Mouse (Mus musculus) stomach, embryonic 15.5 days (tissue): ENCODE data around the gene Nxnl2. TPM values are rescaled to one million over a fixed set of nuclear protein-coding genes. Genes with fewer than 3 reads are reported as not detected.

Experiments
- ATAC-seq: fragments of 200-750 bp; cut with Nextera tagmentation; 2 replicates; pipeline ENCODE4 v1.8.0; 2017; ENCODE audit warnings: low read depth, moderate number of reproducible peaks, moderate TSS enrichment; ENCODE audit not compliant: insufficient read depth, low FRiP score
- H3K27ac ChIP-seq: fragments of 300-500 bp; sonication (generic); 2 replicates; pipeline ENCODE4 v1.5.1; 2015; ENCODE audit warnings: mild to moderate bottlenecking, inconsistent platforms
- H3K27me3 ChIP-seq: fragments of 300-500 bp; sonication (generic); replicated peaks from 2 replicates; pipeline ENCODE4 v1.6.1; 2015; ENCODE audit warnings: inconsistent platforms
- H3K36me3 ChIP-seq: fragments of 300-500 bp; sonication (generic); 2 replicates; pipeline ENCODE4 v1.6.1; 2015; ENCODE audit warnings: inconsistent platforms
- H3K4me1 ChIP-seq: fragments of 300-500 bp; sonication (generic); 2 replicates; pipeline ENCODE4 v1.6.1; 2015; ENCODE audit warnings: inconsistent platforms
- H3K4me2 ChIP-seq: fragments of 300-500 bp; sonication (generic); 2 replicates; pipeline ENCODE4 v1.6.1; 2015; ENCODE audit warnings: mild to moderate bottlenecking, inconsistent platforms
- H3K4me3 ChIP-seq: fragments of 300-500 bp; sonication (generic); replicated peaks from 2 replicates; pipeline ENCODE4 v1.5.1; 2015; ENCODE audit warnings: inconsistent platforms
- H3K9ac ChIP-seq: fragments of 300-500 bp; sonication (generic); 2 replicates; pipeline ENCODE4 v1.6.1; 2015; ENCODE audit warnings: inconsistent platforms
- H3K9me3 ChIP-seq: fragments of 300-500 bp; sonication (generic); 2 replicates; pipeline ENCODE4 v1.6.1; 2016; ENCODE audit warnings: inconsistent platforms
- WGBS: fragments of 180-500 bp; shearing (Covaris S2); methylation state at CpG from one replicate; pipeline ENCODE4 v1.1.7; 2015; 5-methylcytosine and 5-hydroxymethylcytosine counted together
- polyA plus RNA-seq: library from polyadenylated mRNA; unstranded; fragments of >200 nt; fragmentation: Nextera tagmentation; extraction: Ambion mirVana; gene quantifications from 2 replicates; pipeline ENCODE4 v1.2.1, GENCODE M21; 2015

Gene Nxnl2
- polyA plus RNA-seq, 1 experiment from 2014 or later = 1.6 TPM

GRCm38 (mm10) chr13:51152966-51153669, 17.7 kb upstream of the Nxnl2 start:
- Histone ChIP-seq H3K4me1 (no peaks in the 10 kb centered on the region), H3K27ac (peak overlapping the region; percentile 65; the same call in 1 of the 2 replicates), H3K9me3 (no peaks in the 10 kb centered on the region), H3K36me3 (peaks cover 15% of the 10 kb centered on the region; the same call in 1 of the 2 replicates), H3K9ac (no peak overlapping the region), H3K27me3 (no peaks in the 10 kb centered on the region), H3K4me3 (no peak overlapping the region), H3K4me2 (no peak overlapping the region)
- ATAC-seq = peak; percentile 86
- 68% methylated on average over 4 of the region's 4 CpGs for WGBS

- no peaks in the 10 kb centered on the region for H3K9me3 ChIP-seq
- ATAC-seq = peak; percentile 24; the same call in 1 of the 2 replicates
- H3K4me1 ChIP-seq = no peaks in the 10 kb centered on the region
- H3K9ac ChIP-seq = no peak overlapping the region
- peaks cover 18% of the 10 kb centered on the region; the same call in 1 of the 2 replicates for H3K36me3 ChIP-seq
- H3K27me3 ChIP-seq = no peaks in the 10 kb centered on the region
- no peak overlapping the region for H3K4me3 ChIP-seq
- no peak overlapping the region for H3K4me2 ChIP-seq
- 63% methylated on average over 4 of the region's 4 CpGs for WGBS
- H3K27ac ChIP-seq = peak overlapping the region; percentile 65
These were observed 17.2 kb upstream of the Nxnl2 start for GRCm38 (mm10) chr13:51153670-51154030.

DNA sequence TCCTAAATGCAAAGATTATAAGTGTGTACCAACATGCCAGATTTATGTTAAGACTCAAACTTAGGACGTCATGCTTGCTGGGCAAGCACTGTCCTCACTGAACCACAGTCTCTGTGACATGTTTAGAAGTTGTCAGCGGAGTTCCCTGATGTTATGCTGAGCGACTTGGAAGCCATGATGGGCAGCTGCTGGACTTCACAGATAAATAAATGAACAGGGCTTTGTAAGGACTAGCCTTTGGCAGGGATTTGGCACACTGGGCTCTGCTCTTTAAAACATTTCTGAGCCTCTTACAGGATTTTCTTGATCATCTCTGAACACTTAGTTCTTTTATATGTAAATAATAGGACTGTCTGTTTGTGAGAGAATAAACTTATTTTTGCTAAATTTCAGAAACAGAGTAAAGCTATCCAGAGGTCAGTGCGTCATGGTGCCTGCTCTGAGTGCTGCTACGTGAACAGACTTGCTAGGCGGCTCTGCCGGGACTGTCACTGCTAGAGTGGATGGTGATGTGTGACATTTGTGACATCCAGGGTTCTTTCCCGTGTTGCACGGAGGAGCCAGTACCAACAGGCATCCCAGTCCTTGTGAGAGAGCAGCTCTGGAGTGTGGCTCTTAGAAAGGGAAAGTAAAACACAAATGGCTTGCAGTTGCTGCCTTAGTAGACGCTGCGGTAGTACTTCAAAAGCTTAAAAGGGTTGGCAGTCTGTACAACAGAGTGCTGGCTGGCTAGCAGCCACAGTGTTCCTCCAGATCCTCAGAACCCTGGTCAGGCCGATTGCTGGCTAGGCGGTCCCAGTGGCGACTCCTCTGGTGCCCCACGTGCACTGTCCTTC, 15.4 kb upstream of the Nxnl2 start:
- Histone ChIP-seq H3K27ac (0 out of 2 replicates have a peak overlapping the region, but pooled peaks have one; percentile 41), H3K4me2 (no peak overlapping the region), H3K4me1 (no peaks in the 10 kb centered on the region), H3K36me3 (peaks cover 11% of the 10 kb centered on the region; the same call in 1 of the 2 replicates), H3K27me3 (no peaks in the 10 kb centered on the region), H3K9ac (no peak overlapping the region), H3K9me3 (no peaks in the 10 kb centered on the region), H3K4me3 (no peak overlapping the region)
- no peak for ATAC-seq
- WGBS = 78% methylated on average over 15 of the region's 15 CpGs

- ATAC-seq = no peak
These were observed 14.8 kb upstream of the Nxnl2 start for GRCm38 (mm10) chr13:51156014-51156386.

DNA sequence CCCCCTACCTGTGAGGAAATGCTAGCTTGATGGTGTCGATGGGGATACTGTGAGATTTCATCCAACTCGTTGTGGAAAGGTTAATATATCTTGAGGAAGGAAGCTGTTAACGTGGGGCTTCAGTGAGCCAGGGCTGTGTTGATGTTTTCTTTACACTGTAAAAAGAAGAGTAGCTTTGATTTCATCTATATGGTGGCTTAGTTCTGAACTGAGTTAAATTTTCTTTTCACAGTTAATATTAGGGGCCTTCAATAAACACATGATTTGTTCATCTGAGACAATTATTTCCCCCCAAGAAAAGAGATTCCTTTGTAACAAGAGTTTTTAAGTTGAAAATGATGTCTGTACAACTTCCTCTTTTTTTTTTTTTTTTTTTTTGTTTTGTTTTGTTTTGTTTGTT, 13.5 kb upstream of the Nxnl2 start:
- Histone ChIP-seq H3K4me2 (no peak overlapping the region), H3K4me3 (no peak overlapping the region), H3K27me3 (no peaks in the 10 kb centered on the region), H3K9ac (no peak overlapping the region), H3K9me3 (no peaks in the 10 kb centered on the region), H3K36me3 (0 out of 2 replicates have a peak, but pooled peaks cover 10% of the 10 kb centered on the region), H3K4me1 (no peaks in the 10 kb centered on the region), H3K27ac (no peak overlapping the region)
- ATAC-seq = no peak
- WGBS = 82% methylated on average over 3 of the region's 3 CpGs

More at GRCm38 (mm10) chr13:51156014-51156386, 14.8 kb upstream of the Nxnl2 start:
- 0 out of 2 replicates have a peak, but pooled peaks cover 10% of the 10 kb centered on the region for H3K36me3 ChIP-seq
- H3K4me2 ChIP-seq = no peak overlapping the region
- H3K4me3 ChIP-seq = no peak overlapping the region
- 0 out of 2 replicates have a peak overlapping the region, but pooled peaks have one; percentile 41 for H3K27ac ChIP-seq
- H3K9ac ChIP-seq = no peak overlapping the region
- H3K9me3 ChIP-seq = no peaks in the 10 kb centered on the region
- no peaks in the 10 kb centered on the region for H3K4me1 ChIP-seq
- no peaks in the 10 kb centered on the region for H3K27me3 ChIP-seq
- WGBS = 91% methylated on average over 6 of the region's 6 CpGs

DNA sequence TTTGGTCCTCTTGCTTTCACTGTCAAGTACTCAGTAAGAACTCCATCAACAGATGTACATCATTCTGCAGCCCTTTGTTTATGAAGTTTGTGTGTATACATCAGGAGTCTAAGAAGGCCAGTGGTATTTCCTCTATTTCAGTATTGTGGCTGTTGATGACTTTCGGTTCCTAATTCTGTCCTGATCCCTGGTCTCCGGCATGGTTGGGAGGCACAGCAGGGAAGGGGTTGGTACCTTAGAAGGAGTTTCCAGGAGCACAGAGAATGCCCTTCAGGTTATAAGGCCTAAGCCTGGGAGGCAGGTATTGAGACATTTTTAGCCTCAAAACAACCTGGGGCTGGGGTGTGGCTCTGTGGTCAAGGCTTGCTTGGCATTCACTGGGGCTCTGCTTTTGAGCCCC, 9.2 kb upstream of the Nxnl2 start:
- Histone ChIP-seq H3K4me3 (no peak overlapping the region), H3K9ac (no peak overlapping the region), H3K27ac (no peak overlapping the region), H3K4me2 (no peak overlapping the region), H3K36me3 (0 out of 2 replicates have a peak, but pooled peaks cover 5% of the 10 kb centered on the region), H3K27me3 (no peaks in the 10 kb centered on the region), H3K4me1 (no peaks in the 10 kb centered on the region), H3K9me3 (no peaks in the 10 kb centered on the region)
- ATAC-seq = no peak
- WGBS = 63% methylated on average over 2 of the region's 2 CpGs

DNA sequence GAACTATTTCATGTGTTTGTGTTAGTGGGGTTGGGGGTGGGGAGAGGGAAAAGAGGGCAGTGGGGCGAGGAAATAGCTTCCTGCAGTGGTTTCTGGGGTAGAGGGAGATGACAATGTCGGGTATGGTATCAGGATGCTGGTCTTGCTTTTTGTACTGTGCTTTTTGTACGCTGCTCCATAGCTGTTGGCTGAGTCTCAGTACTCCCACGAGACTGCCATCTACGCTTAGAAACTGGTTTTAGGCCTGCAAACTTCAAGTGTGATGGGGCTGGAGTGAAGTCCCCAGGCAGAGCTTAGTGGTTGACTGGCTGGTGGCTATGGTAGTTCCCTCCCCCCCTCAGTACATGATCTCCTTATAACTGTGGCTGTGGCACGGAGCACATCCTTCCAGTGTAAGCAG, 8.6 kb upstream of the Nxnl2 start:
- H3K36me3 ChIP-seq = 0 out of 2 replicates have a peak, but pooled peaks cover 5% of the 10 kb centered on the region
- H3K27ac ChIP-seq = no peak overlapping the region
- no peak for ATAC-seq
- no peak overlapping the region for H3K4me2 ChIP-seq
- no peak overlapping the region for H3K9ac ChIP-seq
- H3K4me1 ChIP-seq = no peaks in the 10 kb centered on the region
- no peaks in the 10 kb centered on the region for H3K9me3 ChIP-seq
- no peak overlapping the region for H3K4me3 ChIP-seq
- no peaks in the 10 kb centered on the region for H3K27me3 ChIP-seq
- 79% methylated on average over 6 of the region's 6 CpGs for WGBS

DNA sequence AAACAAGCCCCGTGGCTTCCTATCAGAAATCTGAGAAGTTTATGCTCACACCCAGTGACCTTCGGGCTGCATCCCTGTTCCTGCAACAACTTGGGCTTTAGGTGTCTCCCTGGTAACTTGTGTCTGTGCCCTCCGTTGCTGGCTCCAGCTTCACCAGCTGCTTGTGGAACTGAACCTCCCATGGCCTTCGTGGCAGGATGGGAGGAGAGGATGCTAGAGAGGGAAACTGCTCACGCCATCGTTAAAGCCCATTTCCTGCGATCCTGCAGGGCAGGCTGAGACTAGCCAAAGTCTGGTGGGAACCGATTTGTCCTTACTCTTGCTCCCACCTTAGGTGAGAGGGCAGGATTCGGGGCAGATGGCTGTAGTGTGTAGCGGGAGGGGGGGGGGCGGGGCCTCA, 4.1 kb upstream of the Nxnl2 start:
- Histone ChIP-seq H3K4me2 (no peak overlapping the region), H3K27ac (no peak overlapping the region), H3K9me3 (no peaks in the 10 kb centered on the region), H3K4me1 (peaks cover 7% of the 10 kb centered on the region), H3K36me3 (no peaks in the 10 kb centered on the region), H3K9ac (no peak overlapping the region), H3K27me3 (peaks cover 12% of the 10 kb centered on the region), H3K4me3 (no peak overlapping the region)
- no peak for ATAC-seq
- 59% methylated on average over 11 of the region's 11 CpGs for WGBS

GRCm38 (mm10) chr13:51170215-51170614, 607 bp upstream of the Nxnl2 start:
- Histone ChIP-seq H3K9me3 (no peaks in the 10 kb centered on the region), H3K4me3 (peak overlapping the region; percentile 48), H3K27me3 (peaks cover 23% of the 10 kb centered on the region), H3K36me3 (no peaks in the 10 kb centered on the region), H3K4me2 (peak overlapping the region; percentile 99), H3K9ac (no peak overlapping the region), H3K27ac (no peak overlapping the region), H3K4me1 (peaks cover 7% of the 10 kb centered on the region)
- WGBS = 35% methylated on average over 11 of the region's 11 CpGs
- ATAC-seq = no peak

DNA sequence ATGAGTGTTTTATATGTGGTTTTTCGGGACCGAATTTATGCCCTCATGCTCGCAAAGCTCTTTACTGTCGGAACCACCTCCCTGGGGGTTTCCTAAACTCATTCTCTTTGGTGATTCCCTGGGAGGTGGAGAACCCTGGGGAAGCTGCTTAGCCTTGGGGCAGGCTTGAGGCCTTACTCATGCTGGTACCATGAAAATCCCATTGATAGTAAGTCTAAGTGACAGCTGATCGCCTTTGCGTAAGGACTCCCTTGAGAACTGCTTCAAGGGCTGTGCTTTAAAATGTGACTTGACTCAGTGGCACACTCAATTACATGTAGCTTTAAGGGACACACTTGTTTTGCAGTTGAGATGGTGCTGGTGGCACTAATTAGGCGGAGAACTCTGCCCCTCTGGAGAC, 1.8 kb downstream of the Nxnl2 start:
- Histone ChIP-seq H3K27me3 (peaks cover 23% of the 10 kb centered on the region), H3K4me1 (peaks cover 7% of the 10 kb centered on the region), H3K4me3 (no peak overlapping the region), H3K9me3 (no peaks in the 10 kb centered on the region), H3K27ac (no peak overlapping the region), H3K9ac (no peak overlapping the region), H3K4me2 (no peak overlapping the region), H3K36me3 (no peaks in the 10 kb centered on the region)
- ATAC-seq = no peak
- WGBS = 94% methylated on average over 7 of the region's 7 CpGs

- no peak overlapping the region for H3K9ac ChIP-seq
- no peak for ATAC-seq
- no peak overlapping the region for H3K4me3 ChIP-seq
- no peaks in the 10 kb centered on the region for H3K9me3 ChIP-seq
- WGBS = 70% methylated on average over 10 of the region's 10 CpGs
- H3K4me1 ChIP-seq = no peaks in the 10 kb centered on the region
- H3K4me2 ChIP-seq = no peak overlapping the region
- H3K27me3 ChIP-seq = no peaks in the 10 kb centered on the region
- no peaks in the 10 kb centered on the region for H3K36me3 ChIP-seq
- no peak overlapping the region for H3K27ac ChIP-seq
These were observed 8.1 kb downstream of the Nxnl2 start for GRCm38 (mm10) chr13:51178932-51179331.

DNA sequence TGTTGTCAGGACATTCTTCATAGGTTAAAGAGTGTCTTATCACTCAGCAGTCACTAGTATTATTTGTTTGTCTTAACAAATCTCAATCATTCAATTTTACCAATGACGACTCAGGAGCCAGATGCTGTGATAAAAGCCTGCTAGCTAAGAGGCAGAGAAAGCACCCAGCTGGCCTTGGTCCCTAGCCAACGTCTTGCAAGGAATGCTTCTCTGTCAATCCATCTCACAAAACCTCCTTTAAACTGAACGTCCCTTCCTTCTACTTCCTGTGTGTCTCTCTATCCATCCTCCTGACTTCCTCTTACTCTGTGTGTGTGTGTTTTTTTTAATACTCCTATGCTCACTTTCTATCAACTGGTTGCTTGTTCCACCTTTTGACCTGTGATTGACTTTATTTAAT, 8.5 kb downstream of the Nxnl2 start:
- H3K36me3 ChIP-seq = no peaks in the 10 kb centered on the region
- H3K4me2 ChIP-seq = no peak overlapping the region
- H3K27ac ChIP-seq = no peak overlapping the region
- H3K4me3 ChIP-seq = no peak overlapping the region
- ATAC-seq = no peak
- H3K27me3 ChIP-seq = no peaks in the 10 kb centered on the region
- no peak overlapping the region for H3K9ac ChIP-seq
- no peaks in the 10 kb centered on the region for H3K9me3 ChIP-seq
- H3K4me1 ChIP-seq = no peaks in the 10 kb centered on the region
- WGBS = 23% methylated on average over 3 of the region's 3 CpGs
